Mouse (Mus musculus) midbrain, embryonic 14.5 days (tissue): Measurements from ENCODE around the gene Tmem164. TPM values are rescaled to one million over a fixed set of nuclear protein-coding genes. Genes with fewer than 3 reads are reported as not detected.

Experiments
- ATAC-seq: fragments of 200-750 bp; cut with Nextera tagmentation; 2 replicates; pipeline ENCODE4 v1.8.0; 2017; ENCODE audit warnings: moderate number of reproducible peaks, moderate library complexity; ENCODE audit not compliant: low FRiP score, low TSS enrichment
- DNase-seq: peaks from one replicate; pipeline ENCODE4 v3.0.0-alpha.2; 2015
- H3K27ac ChIP-seq: fragments of 300-500 bp; sonication (generic); replicated peaks from 2 replicates; pipeline ENCODE4 v1.5.1; 2014; ENCODE audit warnings: mild to moderate bottlenecking, low read depth, low read length, moderate library complexity
- H3K27me3 ChIP-seq: fragments of 300-500 bp; sonication (generic); 2 replicates; pipeline ENCODE4 v1.6.1; 2014; ENCODE audit warnings: low read length, control low read depth, mixed read lengths; ENCODE audit not compliant: control insufficient read depth, insufficient read depth
- H3K36me3 ChIP-seq: fragments of 300-500 bp; sonication (generic); 2 replicates; pipeline ENCODE4 v1.6.1; 2014; ENCODE audit warnings: low read length, control low read depth; ENCODE audit not compliant: control insufficient read depth, insufficient read depth
- H3K4me1 ChIP-seq: fragments of 300-500 bp; sonication (generic); 2 replicates; pipeline ENCODE4 v1.6.1; 2014; ENCODE audit warnings: mild to moderate bottlenecking, antibody characterized with exemption, low read length, control low read depth; ENCODE audit not compliant: control insufficient read depth, insufficient read depth
- H3K4me2 ChIP-seq: fragments of 300-500 bp; sonication (generic); 2 replicates; pipeline ENCODE4 v1.6.1; 2014; ENCODE audit warnings: mild to moderate bottlenecking, low read length, moderate library complexity
- H3K4me3 ChIP-seq: fragments of 300-500 bp; sonication (generic); replicated peaks from 2 replicates; pipeline ENCODE4 v1.5.1; 2014; ENCODE audit warnings: low read depth, low read length
- H3K9ac ChIP-seq: fragments of 300-500 bp; sonication (generic); replicated peaks from 2 replicates; pipeline ENCODE4 v1.6.1; 2014; ENCODE audit warnings: mild to moderate bottlenecking, low read length, moderate library complexity
- H3K9me3 ChIP-seq: fragments of 300-500 bp; sonication (generic); 2 replicates; pipeline ENCODE4 v1.6.1; 2016; ENCODE audit warnings: low read length, control low read depth, mixed read lengths; ENCODE audit not compliant: control insufficient read depth
- whole genome bisulfite sequencing: fragments of 180-500 bp; shearing (Covaris S2); extraction: QIAGEN DNeasy Blood & Tissue Kit; methylation state at CpG from one replicate; pipeline ENCODE4 v1.1.7; 2014; 5-methylcytosine and 5-hydroxymethylcytosine counted together
- polyA plus RNA-seq: library from polyadenylated mRNA; unstranded; fragments of >200 nt; fragmentation: Nextera tagmentation; extraction: Ambion mirVana; gene quantifications from 2 replicates; pipeline ENCODE4 v1.2.1, GENCODE M21; 2014

Gene Tmem164
- polyA plus RNA-seq, 1 experiment from 2014 or later, result 14.0 TPM

- ATAC-seq (no peak), DNase-seq (no peak)
- no peak overlapping the region for H3K27ac ChIP-seq
- WGBS, result 51% methylated on average over 5 of the region's 5 CpGs
- peak overlapping the region; percentile 56 for H3K4me3 ChIP-seq
- no peaks in the 10 kb centered on the region; the same call in 1 of the 2 replicates for H3K4me1 ChIP-seq
- no peaks in the 10 kb centered on the region for H3K27me3 ChIP-seq
- peak overlapping the region; percentile 64 for H3K4me2 ChIP-seq
- no peaks in the 10 kb centered on the region for H3K36me3 ChIP-seq
- no peak overlapping the region for H3K9ac ChIP-seq
- no peaks in the 10 kb centered on the region for H3K9me3 ChIP-seq
These were observed 1.8 kb downstream of the Tmem164 start for GRCm38 (mm10) chrX:142682990-142683389.

GRCm38 (mm10) chrX:142684674-142685073, 3.5 kb downstream of the Tmem164 start:
- H3K4me3 ChIP-seq, result no peak overlapping the region
- H3K27me3 ChIP-seq, result no peaks in the 10 kb centered on the region
- no peak overlapping the region for H3K27ac ChIP-seq
- WGBS, result 42% methylated on average over 4 of the region's 4 CpGs
- no peak for ATAC-seq
- H3K4me1 ChIP-seq, result no peaks in the 10 kb centered on the region; the same call in 1 of the 2 replicates
- no peaks in the 10 kb centered on the region for H3K9me3 ChIP-seq
- 0 out of 2 replicates have a peak overlapping the region, but pooled peaks have one; percentile 15 for H3K4me2 ChIP-seq
- no peak overlapping the region for H3K9ac ChIP-seq
- H3K36me3 ChIP-seq, result no peaks in the 10 kb centered on the region
- DNase-seq, result no peak

- 66% methylated on average over 6 of the region's 6 CpGs for WGBS
- Histone ChIP-seq H3K27me3 (no peaks in the 10 kb centered on the region), H3K4me2 (no peak overlapping the region), H3K4me3 (no peak overlapping the region), H3K9me3 (no peaks in the 10 kb centered on the region), H3K4me1 (no peaks in the 10 kb centered on the region; the same call in 1 of the 2 replicates), H3K9ac (no peak overlapping the region), H3K27ac (no peak overlapping the region), H3K36me3 (no peaks in the 10 kb centered on the region)
- ATAC-seq (no peak), DNase-seq (peak; percentile 19)
These were observed 4.5 kb downstream of the Tmem164 start for GRCm38 (mm10) chrX:142685676-142686075.

- Histone ChIP-seq H3K9me3 (no peaks in the 10 kb centered on the region), H3K9ac (no peak overlapping the region), H3K27ac (no peak overlapping the region), H3K4me1 (no peaks in the 10 kb centered on the region; the same call in 1 of the 2 replicates), H3K4me3 (no peak overlapping the region), H3K4me2 (no peak overlapping the region), H3K27me3 (no peaks in the 10 kb centered on the region), H3K36me3 (no peaks in the 10 kb centered on the region)
- ATAC-seq (no peak), DNase-seq (no peak)
- WGBS, result 80% methylated on average over 9 of the region's 9 CpGs
These were observed 7.3 kb downstream of the Tmem164 start for GRCm38 (mm10) chrX:142688509-142688908.

GRCm38 (mm10) chrX:142693256-142693655, 12.1 kb downstream of the Tmem164 start:
- 48% methylated on average over 2 of the region's 2 CpGs for WGBS
- ATAC-seq, result no peak
- H3K9ac ChIP-seq, result no peak overlapping the region

GRCm38 (mm10) chrX:142694338-142694737, 13.1 kb downstream of the Tmem164 start:
- no peaks in the 10 kb centered on the region for H3K4me1 ChIP-seq
- no peak overlapping the region for H3K9ac ChIP-seq
- H3K9me3 ChIP-seq, result no peaks in the 10 kb centered on the region
- no peak for ATAC-seq
- H3K4me2 ChIP-seq, result no peak overlapping the region
- no peak for DNase-seq
- no peak overlapping the region for H3K27ac ChIP-seq
- no peaks in the 10 kb centered on the region for H3K27me3 ChIP-seq
- H3K4me3 ChIP-seq, result no peak overlapping the region
- 88% methylated on average over 7 of the region's 7 CpGs for whole genome bisulfite sequencing
- no peaks in the 10 kb centered on the region for H3K36me3 ChIP-seq

More at GRCm38 (mm10) chrX:142693256-142693655, 12.1 kb downstream of the Tmem164 start:
- Histone ChIP-seq H3K36me3 (no peaks in the 10 kb centered on the region), H3K27me3 (no peaks in the 10 kb centered on the region), H3K9me3 (no peaks in the 10 kb centered on the region), H3K27ac (no peak overlapping the region), H3K4me2 (no peak overlapping the region), H3K4me3 (no peak overlapping the region), H3K4me1 (no peaks in the 10 kb centered on the region)
- DNase-seq, result no peak

GRCm38 (mm10) chrX:142694856-142695255, 13.7 kb downstream of the Tmem164 start:
- Histone ChIP-seq H3K27me3 (no peaks in the 10 kb centered on the region), H3K27ac (no peak overlapping the region), H3K4me3 (no peak overlapping the region), H3K36me3 (no peaks in the 10 kb centered on the region), H3K9ac (no peak overlapping the region), H3K4me1 (no peaks in the 10 kb centered on the region), H3K4me2 (no peak overlapping the region), H3K9me3 (no peaks in the 10 kb centered on the region)
- no peak for DNase-seq
- ATAC-seq, result no peak
- WGBS, result 80% methylated on average over 3 of the region's 3 CpGs

- Histone ChIP-seq H3K36me3 (no peaks in the 10 kb centered on the region), H3K4me2 (no peak overlapping the region), H3K27me3 (no peaks in the 10 kb centered on the region), H3K4me1 (no peaks in the 10 kb centered on the region), H3K4me3 (no peak overlapping the region), H3K27ac (no peak overlapping the region), H3K9me3 (no peaks in the 10 kb centered on the region), H3K9ac (no peak overlapping the region)
- DNase-seq (no peak), ATAC-seq (no peak)
- 76% methylated on average over 11 of the region's 11 CpGs for WGBS
These were observed 15.6 kb downstream of the Tmem164 start for GRCm38 (mm10) chrX:142696789-142697188.

GRCm38 (mm10) chrX:142697545-142698204, 16.5 kb downstream of the Tmem164 start:
- no peaks in the 10 kb centered on the region for H3K4me1 ChIP-seq
- no peaks in the 10 kb centered on the region for H3K9me3 ChIP-seq
- H3K4me2 ChIP-seq, result no peak overlapping the region
- no peaks in the 10 kb centered on the region for H3K36me3 ChIP-seq
- WGBS, result 78% methylated on average over 5 of the region's 5 CpGs
- H3K4me3 ChIP-seq, result no peak overlapping the region
- H3K9ac ChIP-seq, result no peak overlapping the region
- no peak for ATAC-seq
- H3K27me3 ChIP-seq, result no peaks in the 10 kb centered on the region
- no peak for DNase-seq
- H3K27ac ChIP-seq, result no peak overlapping the region
